Mouse (Mus musculus) small intestine, adult 2 months (tissue): ENCODE results near the gene Lexm. TPM values are rescaled to one million over a fixed set of nuclear protein-coding genes. Genes with fewer than 3 reads are reported as not detected.

Experiments
- H3K27ac ChIP-seq: fragments of 200-500 bp; 2 replicates; pipeline ENCODE4 v1.5.1; 2012; ENCODE audit warnings: low read depth, low read length, control low read depth, inconsistent platforms; ENCODE audit not compliant: insufficient read depth
- H3K27me3 ChIP-seq: fragments of 200-500 bp; 2 replicates; pipeline ENCODE4 v1.6.1; 2012; ENCODE audit warnings: mild to moderate bottlenecking, moderate library complexity, low read length, inconsistent platforms; ENCODE audit not compliant: control insufficient read depth, insufficient read depth
- H3K36me3 ChIP-seq: fragments of 200-500 bp; 2 replicates; pipeline ENCODE4 v1.6.1; 2012; ENCODE audit warnings: mild to moderate bottlenecking, low read length, control low read depth, inconsistent platforms; ENCODE audit not compliant: control insufficient read depth, insufficient read depth
- H3K4me1 ChIP-seq: fragments of 200-500 bp; 2 replicates; pipeline ENCODE4 v1.6.1; 2012; ENCODE audit warnings: low read length, inconsistent platforms, mixed read lengths; ENCODE audit not compliant: control insufficient read depth, insufficient read depth, insufficient read length
- H3K4me3 ChIP-seq: fragments of 200-500 bp; 2 replicates; pipeline ENCODE4 v1.5.1; 2012; ENCODE audit warnings: low read depth, mild to moderate bottlenecking, control low read depth, inconsistent platforms, low read length, moderate library complexity
- CTCF ChIP-seq: fragments of 200-500 bp; IDR thresholded peaks from 2 replicates; pipeline ENCODE4 v1.5.1; 2012; ENCODE audit warnings: low read depth, mild to moderate bottlenecking, control low read depth, inconsistent platforms, low read length, moderate library complexity, mixed read lengths; ENCODE audit not compliant: insufficient replicate concordance, insufficient read length; ENCODE audit errors: extremely low read depth
- POLR2A ChIP-seq: fragments of 200-500 bp; IDR thresholded peaks from 2 replicates; pipeline ENCODE4 v1.6.1; 2012; ENCODE audit warnings: low read depth, mild to moderate bottlenecking, control low read depth, inconsistent platforms, low read length, moderate library complexity
- WGBS: fragments of 180-500 bp; shearing (Covaris S2); methylation state at CpG from one replicate; pipeline ENCODE4 v1.1.7; 2018; 5-methylcytosine and 5-hydroxymethylcytosine counted together
- polyA plus RNA-seq: library from polyadenylated mRNA; depleted of rRNA; stranded (reverse); fragments of >200 nt; gene quantifications from 2 replicates; pipeline ENCODE4 v1.2.3, GENCODE M21; 2012; rRNA removed

Lexm gene
- not detected in 2 replicates for polyA plus RNA-seq

- no peaks in the 10 kb centered on the region for H3K27me3 ChIP-seq
- H3K4me1 ChIP-seq, result peaks cover 22% of the 10 kb centered on the region
- H3K36me3 ChIP-seq, result no peaks in the 10 kb centered on the region
- TF ChIP-seq POLR2A (no peak), CTCF (no peak)
- no peak within 1 kb of the TSS for H3K27ac ChIP-seq
- 3% methylated on average over 19 of the region's 19 CpGs for WGBS
- 0 out of 2 replicates have a peak within 1 kb of the TSS, but pooled peaks have one; percentile 9 for H3K4me3 ChIP-seq
Measured at GRCm38 (mm10) chr4:106617056-106617455, at the start of gene Lexm. Lexm (minus strand) TSS chr4:106617241.

GRCm38 (mm10) chr4:106666546-106666945, 49.5 kb upstream of the Lexm start:
- no peaks in the 10 kb centered on the region for H3K4me1 ChIP-seq
- peaks cover 87% of the 10 kb centered on the region for H3K36me3 ChIP-seq
- no peaks in the 10 kb centered on the region for H3K27me3 ChIP-seq
- WGBS, result 100% methylated on average over 2 of the region's 2 CpGs
- no peak overlapping the region for H3K27ac ChIP-seq
- TF ChIP-seq POLR2A, result no peak
- TF ChIP-seq CTCF, result no peak
- no peak overlapping the region for H3K4me3 ChIP-seq

- no peaks in the 10 kb centered on the region for H3K27me3 ChIP-seq
- WGBS, result 90% methylated on average over 10 of the region's 10 CpGs
Measured at GRCm38 (mm10) chr4:106665673-106666072, 48.6 kb upstream of the Lexm start.

GRCm38 (mm10) chr4:106665269-106665668, 48.2 kb upstream of the Lexm start:
- TF ChIP-seq POLR2A (no peak), CTCF (no peak)
- WGBS, result 90% methylated on average over 2 of the region's 2 CpGs
- no peak overlapping the region for H3K27ac ChIP-seq
- H3K4me1 ChIP-seq, result no peaks in the 10 kb centered on the region
- H3K36me3 ChIP-seq, result peaks cover 85% of the 10 kb centered on the region
- no peaks in the 10 kb centered on the region for H3K27me3 ChIP-seq
- no peak overlapping the region for H3K4me3 ChIP-seq

More at GRCm38 (mm10) chr4:106665673-106666072, 48.6 kb upstream of the Lexm start:
- Histone ChIP-seq H3K4me3 (no peak overlapping the region), H3K4me1 (no peaks in the 10 kb centered on the region), H3K36me3 (peaks cover 87% of the 10 kb centered on the region), H3K27ac (no peak overlapping the region)
- TF ChIP-seq CTCF (no peak), POLR2A (no peak)

- TF ChIP-seq CTCF (no peak), POLR2A (no peak)
- no peaks in the 10 kb centered on the region for H3K4me1 ChIP-seq
- H3K36me3 ChIP-seq, result peaks cover 85% of the 10 kb centered on the region
- WGBS, result 94% methylated on average over 6 of the region's 6 CpGs
- no peak overlapping the region for H3K27ac ChIP-seq
- no peaks in the 10 kb centered on the region for H3K27me3 ChIP-seq
- H3K4me3 ChIP-seq, result no peak overlapping the region
Measured at GRCm38 (mm10) chr4:106664697-106665096, 47.7 kb upstream of the Lexm start.

GRCm38 (mm10) chr4:106663956-106664470, 47.0 kb upstream of the Lexm start:
- no peaks in the 10 kb centered on the region for H3K27me3 ChIP-seq
- H3K36me3 ChIP-seq, result peaks cover 81% of the 10 kb centered on the region
- WGBS, result 81% methylated on average over 5 of the region's 5 CpGs
- no peak for TF ChIP-seq CTCF
- TF ChIP-seq POLR2A, result no peak
- no peaks in the 10 kb centered on the region for H3K4me1 ChIP-seq
- no peak overlapping the region for H3K4me3 ChIP-seq
- no peak overlapping the region for H3K27ac ChIP-seq

GRCm38 (mm10) chr4:106655681-106656080, 38.6 kb upstream of the Lexm start:
- no peak overlapping the region for H3K27ac ChIP-seq
- peaks cover 15% of the 10 kb centered on the region for H3K36me3 ChIP-seq
- peaks cover 6% of the 10 kb centered on the region; the same call in 1 of the 2 replicates for H3K4me1 ChIP-seq
- TF ChIP-seq CTCF (no peak), POLR2A (no peak)
- WGBS, result 76% methylated on average over 10 of the region's 10 CpGs
- H3K4me3 ChIP-seq, result no peak overlapping the region
- no peaks in the 10 kb centered on the region for H3K27me3 ChIP-seq
